Mouse (Mus musculus): ENCODE data around the gene Csf2ra. TPM values are rescaled to one million over a fixed set of nuclear protein-coding genes. Genes with fewer than 3 reads are reported as not detected.
"Not testable (repeated sequence)": the region's sequence is repeated elsewhere in the genome, so short reads cannot be mapped to it uniquely, and the experiment has no call there.

Csf2ra gene
- polyA plus RNA-seq, 1 experiment from 2014 or later = 13.0 TPM

DNA sequence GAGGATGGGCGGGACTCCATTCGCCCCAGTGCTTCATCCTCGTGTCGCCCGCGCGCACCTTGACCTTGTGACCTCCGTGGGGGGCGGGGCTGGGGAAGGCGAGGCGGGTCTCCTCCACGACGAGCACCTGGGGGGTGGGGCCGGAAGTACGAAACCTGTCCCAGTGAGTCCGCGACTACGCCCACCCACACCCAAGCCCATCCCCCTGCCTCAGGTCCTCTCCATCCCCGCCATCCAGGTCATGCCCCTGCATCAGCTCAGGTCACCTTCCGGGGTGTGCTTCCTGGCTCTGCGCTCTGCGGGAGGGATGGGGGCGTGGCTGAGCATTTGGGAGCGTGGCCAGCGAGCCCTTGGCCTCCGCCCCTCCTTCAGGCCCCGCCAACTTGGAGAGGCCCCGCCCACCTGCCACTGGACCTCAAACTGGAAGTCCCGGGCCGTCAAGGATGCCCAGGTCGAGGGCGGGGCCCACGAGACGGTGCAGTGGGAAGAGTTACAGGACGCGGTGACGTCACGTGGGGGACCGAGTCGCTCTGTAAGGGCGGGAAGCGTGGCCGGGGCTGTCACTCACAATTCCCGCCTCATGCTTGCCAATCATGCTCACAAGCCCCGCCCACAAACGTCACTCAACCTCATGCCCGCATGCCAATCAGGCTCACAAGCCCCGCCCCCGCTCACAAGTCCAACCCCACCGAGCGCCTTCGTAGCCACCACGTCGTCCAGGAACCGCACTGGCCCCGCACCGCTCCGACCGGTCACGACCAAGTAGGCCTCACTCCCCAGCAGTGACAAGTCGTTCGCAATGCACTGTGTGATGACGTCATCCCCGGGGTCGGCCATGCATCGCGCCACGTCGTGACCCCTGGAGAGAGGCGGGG is 2.5 kb downstream of the Csf2ra start:
- peak; percentile 73 for DNase-seq (ENCODE audit: low spot score)

- peak; percentile 6 for DNase-seq (ENCODE audit: low spot score)
These were observed 3.3 kb downstream of the Csf2ra start for GRCm38 (mm10) chr19:61224678-61225525.

DNA sequence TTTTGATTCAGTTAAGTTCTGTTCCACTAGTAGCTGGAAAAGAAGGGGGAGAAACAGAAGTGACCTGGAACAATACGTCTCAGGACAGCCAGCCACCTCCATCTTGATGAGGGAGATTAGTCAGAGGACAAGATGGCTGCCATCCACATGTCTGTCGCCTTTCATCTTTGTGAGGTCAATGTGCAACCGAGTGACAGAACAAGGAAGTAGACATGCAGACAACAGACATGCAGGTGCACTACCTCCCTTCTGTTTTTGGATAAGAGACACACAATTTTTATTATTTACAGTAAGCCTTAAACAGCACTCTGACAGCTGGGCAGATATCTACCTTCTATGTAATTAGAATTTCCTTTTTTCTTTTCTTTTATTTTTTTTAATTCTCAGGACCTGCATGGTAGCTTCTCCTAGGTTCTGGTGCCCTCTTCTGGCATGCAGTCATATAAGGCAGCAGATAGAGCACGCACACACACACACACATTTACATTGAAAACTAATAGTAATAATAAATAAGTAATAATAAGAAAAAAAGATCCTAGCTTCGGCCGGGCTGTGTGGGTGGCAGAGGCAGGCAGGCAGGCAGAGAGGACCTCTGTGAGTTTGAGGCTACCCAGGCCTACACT is 4.4 kb downstream of the Csf2ra start:
- DNase-seq (ENCODE audit: low spot score) = peak; percentile 20

DNA sequence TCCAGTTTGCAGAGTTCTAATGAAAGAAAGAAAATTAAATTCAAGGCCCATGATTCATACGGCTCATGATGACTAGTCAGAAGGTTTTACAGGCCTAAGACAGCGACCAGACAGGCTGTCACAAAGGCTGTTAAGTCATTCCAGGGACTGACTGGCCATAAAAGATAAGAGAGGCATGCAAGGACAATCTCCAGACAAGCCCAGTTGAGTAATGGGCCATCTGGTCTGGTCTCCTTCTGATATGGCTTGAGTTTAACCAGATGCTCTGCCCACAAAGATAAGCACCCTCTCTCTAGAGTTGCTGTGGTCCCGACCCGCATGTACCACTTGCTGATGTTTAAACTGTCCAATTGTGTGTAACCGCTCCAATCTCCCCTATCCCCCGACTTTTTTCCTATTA is 20.7 kb downstream of the Csf2ra start:
- not testable (repeated sequence) for DNase-seq (ENCODE audit: low spot score)

- DNase-seq (ENCODE audit: low spot score) = peak; percentile 39
These were observed 28.4 kb downstream of the Csf2ra start for GRCm38 (mm10) chr19:61199836-61200235.

GRCm38 (mm10) chr19:61199316-61199715 is 28.9 kb downstream of the Csf2ra start:
- peak; percentile 94 for DNase-seq (ENCODE audit: low spot score)

- not testable (repeated sequence) for DNase-seq (ENCODE audit: low spot score)
These were observed 44.6 kb downstream of the Csf2ra start, which contains the start of gene Gm6020 for GRCm38 (mm10) chr19:61183590-61183989. Gene Gm6020, plus strand, starts transcription at chr19:61183890.

- no peak for DNase-seq (ENCODE audit: low spot score)
These were observed 52.4 kb downstream of the Csf2ra start, which contains the start of gene Gm7102 for GRCm38 (mm10) chr19:61175756-61176324. Gene Gm7102, minus strand, starts transcription at chr19:61176309.

Other genes with a start within 250 kb of the Csf2ra start
- gene Zfp950, start 87.6 kb downstream of the Csf2ra start, polyA plus RNA-seq (2015; fragmentation: Nextera tagmentation; extraction: Ambion mirVana) = 25.0 and 34.8 TPM in 2 replicates
- 0.12 TPM in 1 of 2 replicates, not detected in the other for gene Gm7102, start 52.1 kb downstream of the Csf2ra start, polyA plus RNA-seq (2015; fragmentation: Nextera tagmentation; extraction: Ambion mirVana)
- gene Gm6020, start 44.5 kb downstream of the Csf2ra start, polyA plus RNA-seq (2015; fragmentation: Nextera tagmentation; extraction: Ambion mirVana) = not detected in 2 replicates
- not detected in 2 replicates for gene Gm21060, start 68.6 kb upstream of the Csf2ra start, polyA plus RNA-seq (2015; fragmentation: Nextera tagmentation; extraction: Ambion mirVana)

Data from thymus, postnatal 0 days (tissue).